Mouse (Mus musculus): ENCODE data around the gene Mbd3. TPM values are rescaled to one million over a fixed set of nuclear protein-coding genes. Genes with fewer than 3 reads are reported as not detected.

The Mbd3 gene
- polyA plus RNA-seq, 1 experiment = 110 TPM

DNA sequence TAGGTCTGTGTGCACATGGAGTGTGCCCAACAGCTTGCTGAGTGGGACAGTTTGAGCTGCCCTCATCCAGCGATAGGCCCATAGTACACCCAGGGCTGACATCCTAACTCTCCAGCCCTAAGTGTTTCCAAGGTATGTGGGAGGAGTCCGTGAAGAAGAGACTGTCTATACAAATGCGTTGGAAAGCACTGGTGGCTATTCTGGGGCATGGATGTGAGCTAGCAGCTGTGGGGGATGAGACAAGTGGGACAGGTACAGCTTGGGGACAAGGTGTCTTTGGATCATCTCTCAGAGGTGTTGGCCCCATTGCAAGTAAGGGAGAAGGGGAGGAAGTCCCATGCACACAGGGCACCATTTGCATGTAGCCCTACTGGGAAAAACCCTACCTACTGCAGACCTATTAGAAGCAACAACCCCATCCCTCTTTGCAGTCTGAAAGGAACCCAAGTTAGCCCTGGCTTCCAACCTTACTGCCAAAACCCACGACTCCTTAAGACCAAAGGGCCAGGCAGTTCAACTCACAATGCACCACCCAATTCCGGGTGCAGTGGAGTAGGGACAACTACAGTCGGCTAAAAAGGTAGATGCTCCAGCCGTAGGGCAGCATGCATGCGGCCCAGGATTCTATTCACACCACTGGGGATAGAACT lies 1.7 kb downstream of the Mbd3 start:
- DNase-seq (ENCODE audit: low read depth in 1 of 2, low spot score in 2 of 2) = no peak
- 52% methylated on average over 8 of the region's 8 CpGs for WGBS
- Histone ChIP-seq H3K4me1 (ENCODE audit: control insufficient read depth, insufficient read depth, insufficient read length) (peaks cover 19% of the 10 kb centered on the region; the same call in 1 of the 2 replicates), H3K36me3 (ENCODE audit: control insufficient read depth, insufficient read depth, low read length) (peaks cover 26% of the 10 kb centered on the region), H3K4me3 (ENCODE audit: extremely low read depth, insufficient read depth, insufficient read length) (peak overlapping the region; percentile 4; the same call in 1 of the 2 replicates), H3K27ac (ENCODE audit: insufficient read depth, low read length) (no peak overlapping the region), H3K27me3 (ENCODE audit: control insufficient read depth, insufficient read depth, low read length) (no peaks in the 10 kb centered on the region)
- TF ChIP-seq POLR2A (IDR thresholded peaks at IDR 0.05; ENCODE audit: low read depth, low read length) = no peak
- no peak for TF ChIP-seq CTCF (IDR thresholded peaks at IDR 0.05; ENCODE audit: extremely low read depth, insufficient read depth, insufficient read length, insufficient replicate concordance)

DNA sequence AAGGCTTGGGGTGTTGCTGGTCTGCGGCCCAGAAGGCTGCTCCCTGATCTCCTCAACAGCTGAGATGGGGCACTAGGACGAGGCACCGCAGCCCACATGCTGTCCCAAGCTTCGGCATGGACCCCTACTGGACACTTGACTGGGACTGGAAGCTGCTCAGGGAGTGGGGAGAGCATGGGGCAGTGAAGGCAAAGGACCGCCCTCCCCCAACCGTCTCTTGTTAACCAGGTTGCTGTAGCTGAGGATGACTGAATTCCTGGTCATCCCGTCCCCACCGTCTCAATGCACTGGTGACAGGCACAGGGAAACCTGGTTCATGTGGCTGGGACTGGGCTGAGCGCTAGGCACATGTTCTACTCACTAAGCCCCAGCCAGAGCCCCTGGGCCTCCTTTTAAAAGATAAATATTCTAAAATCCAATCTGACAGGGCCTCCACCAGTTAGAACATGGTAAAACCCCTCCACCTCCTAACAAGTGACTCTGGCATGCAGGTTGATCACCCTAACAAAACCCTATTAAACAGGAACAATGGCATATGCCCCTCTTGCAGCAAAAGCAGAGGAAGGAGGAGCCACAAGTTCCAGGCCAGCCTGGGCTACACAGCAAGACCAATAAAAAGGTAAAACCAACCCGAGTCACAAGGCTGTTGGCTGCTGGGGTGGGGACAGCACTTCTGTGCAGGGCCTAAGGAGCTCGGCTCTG lies 2.4 kb downstream of the Mbd3 start:
- no peak for DNase-seq (ENCODE audit: low read depth in 1 of 2, low spot score in 2 of 2)
- TF ChIP-seq POLR2A (IDR thresholded peaks at IDR 0.05; ENCODE audit: low read depth, low read length) = no peak
- no peak for TF ChIP-seq CTCF (IDR thresholded peaks at IDR 0.05; ENCODE audit: extremely low read depth, insufficient read depth, insufficient read length, insufficient replicate concordance)
- Histone ChIP-seq H3K36me3 (ENCODE audit: control insufficient read depth, insufficient read depth, low read length) (peaks cover 30% of the 10 kb centered on the region), H3K4me3 (ENCODE audit: extremely low read depth, insufficient read depth, insufficient read length) (no peak overlapping the region), H3K27ac (ENCODE audit: insufficient read depth, low read length) (no peak overlapping the region), H3K4me1 (ENCODE audit: control insufficient read depth, insufficient read depth, insufficient read length) (peaks cover 19% of the 10 kb centered on the region; the same call in 1 of the 2 replicates), H3K27me3 (ENCODE audit: control insufficient read depth, insufficient read depth, low read length) (no peaks in the 10 kb centered on the region)
- WGBS = 88% methylated on average over 11 of the region's 11 CpGs

DNA sequence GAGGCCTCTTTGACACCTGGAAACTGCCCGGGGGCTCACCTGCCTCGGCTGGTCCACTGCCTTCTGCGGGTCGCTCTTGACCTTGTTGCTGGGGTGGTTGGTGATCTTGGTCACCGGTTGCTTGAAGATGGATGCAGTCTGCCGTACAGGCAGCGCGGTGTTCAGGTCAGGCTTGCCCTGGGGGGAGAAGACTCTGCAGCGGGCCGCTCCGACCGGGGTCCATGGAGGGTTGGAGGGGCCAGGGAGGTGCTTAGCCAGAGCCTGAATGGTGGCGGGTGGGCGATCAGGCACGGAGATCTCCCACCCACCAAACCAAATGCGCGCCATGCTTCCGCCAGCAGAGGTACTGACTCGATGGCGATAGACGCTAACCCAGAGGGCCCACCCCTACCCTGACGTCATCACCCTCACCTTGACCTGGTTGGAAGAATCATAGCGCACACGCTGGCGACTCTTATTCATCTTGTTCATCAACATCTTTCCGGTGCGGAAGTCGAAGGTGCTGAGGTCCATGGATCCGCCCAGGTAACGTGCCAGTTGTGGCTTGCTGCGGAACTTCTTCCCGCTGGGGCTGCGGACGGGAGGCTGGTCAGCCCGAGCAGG lies 4.2 kb downstream of the Mbd3 start:
- Histone ChIP-seq H3K27ac (ENCODE audit: insufficient read depth, low read length) (no peak overlapping the region), H3K36me3 (ENCODE audit: control insufficient read depth, insufficient read depth, low read length) (peaks cover 30% of the 10 kb centered on the region), H3K4me3 (ENCODE audit: extremely low read depth, insufficient read depth, insufficient read length) (no peak overlapping the region), H3K4me1 (ENCODE audit: control insufficient read depth, insufficient read depth, insufficient read length) (peaks cover 13% of the 10 kb centered on the region; the same call in 1 of the 2 replicates), H3K27me3 (ENCODE audit: control insufficient read depth, insufficient read depth, low read length) (no peaks in the 10 kb centered on the region)
- no peak for TF ChIP-seq CTCF (IDR thresholded peaks at IDR 0.05; ENCODE audit: extremely low read depth, insufficient read depth, insufficient read length, insufficient replicate concordance)
- no peak for TF ChIP-seq POLR2A (IDR thresholded peaks at IDR 0.05; ENCODE audit: low read depth, low read length)
- no peak for DNase-seq (ENCODE audit: low read depth in 1 of 2, low spot score in 2 of 2)
- 96% methylated on average over 35 of the region's 35 CpGs for WGBS

DNA sequence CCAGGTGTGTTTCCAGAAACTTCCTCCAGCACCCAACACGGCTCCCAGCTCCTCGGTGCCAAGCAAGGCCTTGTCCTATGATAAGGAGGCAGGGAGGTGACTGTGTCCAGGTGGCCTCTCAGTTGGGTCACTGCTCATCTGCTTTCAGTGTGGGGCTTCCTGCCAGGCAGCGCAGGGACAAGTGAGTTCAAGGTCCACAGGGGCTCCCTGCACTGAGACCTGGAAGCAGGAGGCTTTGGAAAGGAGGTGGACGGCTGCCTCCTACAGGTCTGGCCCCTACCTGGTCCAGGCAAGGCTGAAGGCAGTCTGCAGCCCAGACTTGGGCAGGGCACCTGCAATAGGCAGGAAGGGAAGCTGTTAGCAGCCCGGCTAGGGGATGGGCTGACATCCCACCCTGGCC lies 6.7 kb downstream of the Mbd3 start:
- H3K4me3 ChIP-seq (ENCODE audit: extremely low read depth, insufficient read depth, insufficient read length) = no peak overlapping the region
- no peak for DNase-seq (ENCODE audit: low read depth in 1 of 2, low spot score in 2 of 2)
- no peak for TF ChIP-seq CTCF (IDR thresholded peaks at IDR 0.05; ENCODE audit: extremely low read depth, insufficient read depth, insufficient read length, insufficient replicate concordance)
- TF ChIP-seq POLR2A (IDR thresholded peaks at IDR 0.05; ENCODE audit: low read depth, low read length) = no peak
- peaks cover 17% of the 10 kb centered on the region; the same call in 1 of the 2 replicates for H3K4me1 ChIP-seq (ENCODE audit: control insufficient read depth, insufficient read depth, insufficient read length)
- 96% methylated on average over 5 of the region's 5 CpGs for WGBS
- H3K27ac ChIP-seq (ENCODE audit: insufficient read depth, low read length) = no peak overlapping the region
- H3K27me3 ChIP-seq (ENCODE audit: control insufficient read depth, insufficient read depth, low read length) = no peaks in the 10 kb centered on the region
- peaks cover 30% of the 10 kb centered on the region for H3K36me3 ChIP-seq (ENCODE audit: control insufficient read depth, insufficient read depth, low read length)

DNA sequence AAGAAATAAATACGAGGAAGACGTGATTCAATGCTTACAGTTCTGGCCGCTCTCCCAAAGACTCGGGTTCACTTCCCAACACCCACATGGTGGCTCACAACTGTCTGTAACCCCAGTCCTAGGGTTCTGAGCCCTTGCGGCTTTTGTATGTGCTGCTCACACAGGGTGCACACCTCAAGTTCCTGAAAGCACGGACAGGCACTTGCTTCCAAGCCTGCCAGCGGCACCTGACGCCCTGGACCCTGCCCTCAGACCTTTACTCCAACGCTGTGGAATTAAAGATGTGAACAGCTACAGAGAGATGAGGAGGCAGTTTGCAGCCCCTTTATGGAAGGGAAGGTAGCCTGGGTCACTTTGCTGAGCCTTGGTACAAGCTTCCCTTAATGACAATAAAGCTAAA lies 8.7 kb downstream of the Mbd3 start:
- H3K36me3 ChIP-seq (ENCODE audit: control insufficient read depth, insufficient read depth, low read length) = peaks cover 30% of the 10 kb centered on the region
- no peak for TF ChIP-seq CTCF (IDR thresholded peaks at IDR 0.05; ENCODE audit: extremely low read depth, insufficient read depth, insufficient read length, insufficient replicate concordance)
- TF ChIP-seq POLR2A (IDR thresholded peaks at IDR 0.05; ENCODE audit: low read depth, low read length) = no peak
- 92% methylated on average over 9 of the region's 9 CpGs for WGBS

DNA sequence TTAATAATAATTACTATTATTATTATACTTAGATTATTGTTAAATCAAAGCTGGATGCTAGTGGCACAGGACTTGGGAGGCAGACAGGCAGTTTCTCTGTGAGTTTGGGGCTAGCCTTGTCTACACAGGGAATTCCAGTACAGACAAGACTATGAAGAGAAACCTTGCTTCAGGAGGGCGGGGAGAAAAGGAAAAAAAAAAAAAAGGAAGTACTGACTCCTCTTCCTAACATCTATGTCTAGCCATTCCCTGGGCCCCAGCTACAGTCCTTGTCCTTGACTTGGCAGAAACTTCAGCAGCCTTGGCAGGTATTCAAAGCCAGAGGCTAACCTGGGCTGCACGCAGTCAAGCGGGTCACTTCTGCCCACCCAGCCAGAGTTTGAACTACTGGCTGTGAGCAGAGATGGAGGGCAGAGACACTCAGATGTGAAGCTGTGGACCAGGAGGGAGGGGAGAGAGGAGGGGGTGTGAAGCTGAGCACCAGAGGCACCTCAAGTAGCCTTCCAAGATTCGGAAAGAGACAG lies 10.1 kb downstream of the Mbd3 start:
- H3K4me3 ChIP-seq (ENCODE audit: extremely low read depth, insufficient read depth, insufficient read length) = no peak overlapping the region
- no peak overlapping the region for H3K27ac ChIP-seq (ENCODE audit: insufficient read depth, low read length)
- H3K4me1 ChIP-seq (ENCODE audit: control insufficient read depth, insufficient read depth, insufficient read length) = peaks cover 26% of the 10 kb centered on the region
- WGBS = 74% methylated on average over 4 of the region's 4 CpGs
- TF ChIP-seq CTCF (IDR thresholded peaks at IDR 0.05; ENCODE audit: extremely low read depth, insufficient read depth, insufficient read length, insufficient replicate concordance) (no peak), POLR2A (IDR thresholded peaks at IDR 0.05; ENCODE audit: low read depth, low read length) (no peak)
- H3K36me3 ChIP-seq (ENCODE audit: control insufficient read depth, insufficient read depth, low read length) = peaks cover 23% of the 10 kb centered on the region
- H3K27me3 ChIP-seq (ENCODE audit: control insufficient read depth, insufficient read depth, low read length) = peaks cover 8% of the 10 kb centered on the region
- no peak for DNase-seq (ENCODE audit: low read depth in 1 of 2, low spot score in 2 of 2)

More for the DNA sequence above, 8.7 kb downstream of the Mbd3 start:
- Histone ChIP-seq H3K27me3 (ENCODE audit: control insufficient read depth, insufficient read depth, low read length) (peaks cover 8% of the 10 kb centered on the region), H3K27ac (ENCODE audit: insufficient read depth, low read length) (no peak overlapping the region), H3K4me1 (ENCODE audit: control insufficient read depth, insufficient read depth, insufficient read length) (peaks cover 23% of the 10 kb centered on the region), H3K4me3 (ENCODE audit: extremely low read depth, insufficient read depth, insufficient read length) (no peak overlapping the region)
- no peak for DNase-seq (ENCODE audit: low read depth in 1 of 2, low spot score in 2 of 2)

Measured in spleen, adult 2 months (tissue).